Mouse (Mus musculus) stomach, embryonic 16.5 days (tissue): ENCODE measurements around the gene Vat1l. TPM values are rescaled to one million over a fixed set of nuclear protein-coding genes. Genes with fewer than 3 reads are reported as not detected.

Source experiments
- ATAC-seq: fragments of 200-750 bp; cut with Nextera tagmentation; 2 replicates; pipeline ENCODE4 v1.8.0; 2017; ENCODE audit warnings: moderate number of reproducible peaks, moderate TSS enrichment; ENCODE audit not compliant: insufficient read depth, low FRiP score
- H3K27ac ChIP-seq: fragments of 300-500 bp; sonication (generic); 2 replicates; pipeline ENCODE4 v1.5.1; 2014; ENCODE audit warnings: low read length
- H3K27me3 ChIP-seq: fragments of 300-500 bp; sonication (generic); 2 replicates; pipeline ENCODE4 v1.6.1; 2014; ENCODE audit warnings: low read length, control low read depth, mixed read lengths; ENCODE audit not compliant: control insufficient read depth, insufficient read depth
- H3K36me3 ChIP-seq: fragments of 300-500 bp; sonication (generic); 2 replicates; pipeline ENCODE4 v1.6.1; 2014; ENCODE audit warnings: low read length; ENCODE audit not compliant: control insufficient read depth, insufficient read depth
- H3K4me1 ChIP-seq: fragments of 300-500 bp; sonication (generic); 2 replicates; pipeline ENCODE4 v1.6.1; 2014; ENCODE audit warnings: low read length, control low read depth, mixed read lengths; ENCODE audit not compliant: control insufficient read depth, insufficient read depth
- H3K4me2 ChIP-seq: fragments of 300-500 bp; sonication (generic); 2 replicates; pipeline ENCODE4 v1.6.1; 2014; ENCODE audit warnings: low read depth, low read length, mixed read lengths
- H3K4me3 ChIP-seq: fragments of 300-500 bp; sonication (generic); replicated peaks from 2 replicates; pipeline ENCODE4 v1.5.1; 2014; ENCODE audit warnings: mild to moderate bottlenecking, low read length
- H3K9ac ChIP-seq: fragments of 300-500 bp; sonication (generic); 2 replicates; pipeline ENCODE4 v1.6.1; 2014; ENCODE audit warnings: low read length
- H3K9me3 ChIP-seq: fragments of 300-500 bp; sonication (generic); replicated peaks from 2 replicates; pipeline ENCODE4 v1.6.1; 2016; ENCODE audit warnings: low read length, control low read depth; ENCODE audit not compliant: control insufficient read depth
- WGBS: fragments of 180-500 bp; shearing (Covaris S2); extraction: QIAGEN DNeasy Blood & Tissue Kit; methylation state at CpG from one replicate; pipeline ENCODE4 v1.1.7; 2014; 5-methylcytosine and 5-hydroxymethylcytosine counted together
- polyA plus RNA-seq: library from polyadenylated mRNA; unstranded; fragments of >200 nt; fragmentation: Nextera tagmentation; extraction: Ambion mirVana; gene quantifications from 2 replicates; pipeline ENCODE4 v1.2.1, GENCODE M21; 2015

Vat1l gene
- polyA plus RNA-seq, 1 experiment from 2014 or later, result 3.2 TPM

- H3K27me3 ChIP-seq, result no peaks in the 10 kb centered on the region
- H3K9me3 ChIP-seq, result no peaks in the 10 kb centered on the region
- ATAC-seq, result no peak
- no peak overlapping the region for H3K4me3 ChIP-seq
- H3K4me1 ChIP-seq, result no peaks in the 10 kb centered on the region
- 86% methylated on average over 2 of the region's 2 CpGs for WGBS
- H3K4me2 ChIP-seq, result no peak overlapping the region
- no peak overlapping the region for H3K27ac ChIP-seq
- H3K9ac ChIP-seq, result no peak overlapping the region
- H3K36me3 ChIP-seq, result no peaks in the 10 kb centered on the region
Measured at GRCm38 (mm10) chr8:114322096-114322495, 116.7 kb downstream of the Vat1l start.

DNA sequence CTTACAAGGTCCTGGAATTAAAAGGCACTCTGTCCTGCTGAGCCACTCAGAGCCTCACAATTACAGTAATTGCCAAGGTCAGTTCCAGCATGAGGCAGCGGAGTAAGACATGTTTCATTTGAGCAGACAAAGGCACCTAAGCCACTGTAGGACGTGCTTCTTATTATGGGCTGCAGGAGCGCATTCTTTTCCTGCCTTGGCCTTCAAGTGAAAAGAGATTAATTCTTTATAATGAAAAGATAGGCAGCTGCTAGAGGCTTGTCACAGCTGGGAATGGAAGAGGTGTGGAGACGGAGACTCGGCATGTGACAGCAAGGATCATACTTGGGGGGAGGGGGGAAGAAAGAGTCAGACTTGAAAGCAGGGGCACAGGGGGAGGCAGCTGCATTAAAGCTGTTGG lies 126.5 kb downstream of the Vat1l start:
- Histone ChIP-seq H3K27me3 (no peaks in the 10 kb centered on the region), H3K27ac (no peak overlapping the region), H3K9ac (no peak overlapping the region), H3K4me1 (no peaks in the 10 kb centered on the region), H3K4me3 (no peak overlapping the region), H3K4me2 (no peak overlapping the region), H3K36me3 (no peaks in the 10 kb centered on the region), H3K9me3 (no peaks in the 10 kb centered on the region)
- ATAC-seq, result no peak
- 68% methylated on average over 5 of the region's 5 CpGs for WGBS

DNA sequence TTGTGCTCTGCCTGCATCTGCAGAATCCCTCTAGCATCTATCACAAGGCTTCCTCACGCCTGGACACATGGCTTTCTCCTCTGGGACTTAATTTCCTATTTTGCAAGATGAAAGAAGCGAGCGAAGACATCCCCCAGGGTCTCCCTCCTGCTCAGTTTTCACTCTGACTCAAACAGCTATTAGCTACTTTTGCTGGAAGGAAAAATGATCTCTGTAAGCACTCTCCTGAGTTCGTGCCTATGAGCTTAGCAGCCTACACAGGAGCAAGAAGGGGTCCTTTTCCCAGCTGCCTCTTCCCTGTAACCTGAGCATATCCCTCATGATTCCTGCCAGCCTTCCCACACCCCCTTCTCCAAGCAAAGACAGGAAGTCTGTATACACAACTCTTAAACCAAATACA lies 127.5 kb downstream of the Vat1l start:
- no peak for ATAC-seq
- Histone ChIP-seq H3K4me1 (no peaks in the 10 kb centered on the region), H3K9ac (no peak overlapping the region), H3K36me3 (no peaks in the 10 kb centered on the region), H3K27me3 (no peaks in the 10 kb centered on the region), H3K4me3 (no peak overlapping the region), H3K4me2 (no peak overlapping the region), H3K9me3 (no peaks in the 10 kb centered on the region), H3K27ac (no peak overlapping the region)
- WGBS, result 44% methylated on average over 4 of the region's 4 CpGs

DNA sequence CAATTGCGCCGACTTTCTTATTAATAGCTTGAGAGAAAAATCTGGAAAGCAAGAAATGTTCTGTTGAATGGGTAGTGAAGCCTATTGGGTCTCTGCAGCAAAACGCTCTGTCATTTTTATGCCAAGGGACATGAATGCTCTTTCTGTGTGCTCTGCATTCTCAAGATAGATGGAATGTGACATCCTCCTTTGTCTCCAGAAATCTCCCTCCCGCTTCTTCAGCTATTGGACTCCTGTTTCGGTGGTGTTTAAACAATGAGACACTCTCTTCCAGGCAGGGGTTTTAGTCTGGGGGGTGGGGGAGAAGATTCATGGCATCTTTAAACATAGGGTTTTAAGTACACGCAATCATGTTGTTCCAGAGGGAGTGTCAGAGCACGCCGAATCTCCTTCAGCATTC lies 130.3 kb downstream of the Vat1l start:
- no peak for ATAC-seq
- H3K4me2 ChIP-seq, result no peak overlapping the region
- H3K36me3 ChIP-seq, result no peaks in the 10 kb centered on the region
- H3K27ac ChIP-seq, result no peak overlapping the region
- no peaks in the 10 kb centered on the region for H3K27me3 ChIP-seq
- WGBS, result 50% methylated on average over 8 of the region's 8 CpGs
- no peak overlapping the region for H3K4me3 ChIP-seq
- H3K4me1 ChIP-seq, result no peaks in the 10 kb centered on the region
- no peaks in the 10 kb centered on the region for H3K9me3 ChIP-seq
- no peak overlapping the region for H3K9ac ChIP-seq

GRCm38 (mm10) chr8:114342276-114342675 lies 136.9 kb downstream of the Vat1l start:
- 47% methylated on average over 5 of the region's 5 CpGs for WGBS
- no peaks in the 10 kb centered on the region for H3K9me3 ChIP-seq
- ATAC-seq, result no peak; the same call in 1 of the 2 replicates
- H3K9ac ChIP-seq, result no peak overlapping the region
- H3K36me3 ChIP-seq, result no peaks in the 10 kb centered on the region
- no peak overlapping the region for H3K27ac ChIP-seq
- H3K4me1 ChIP-seq, result no peaks in the 10 kb centered on the region
- no peak overlapping the region for H3K4me3 ChIP-seq
- no peaks in the 10 kb centered on the region for H3K27me3 ChIP-seq
- H3K4me2 ChIP-seq, result no peak overlapping the region

DNA sequence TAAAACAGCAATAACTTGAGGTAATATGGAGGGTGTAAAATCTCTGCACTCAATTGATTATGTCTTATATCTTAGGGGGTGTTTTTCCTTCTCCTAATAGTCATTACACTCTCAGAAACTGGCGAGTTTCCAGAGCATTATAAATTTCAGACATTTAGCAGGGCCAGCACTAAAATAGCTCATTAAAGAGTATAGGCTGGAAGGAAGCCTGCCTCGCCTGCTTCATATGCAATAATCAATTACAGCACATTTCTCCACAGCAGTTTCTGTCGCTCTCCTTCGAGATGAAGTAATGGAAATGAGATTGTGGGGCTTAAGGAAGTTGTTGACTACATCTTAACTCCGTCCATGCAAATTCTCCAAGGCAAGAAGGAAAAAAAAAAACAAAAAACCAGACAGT lies 139.4 kb downstream of the Vat1l start:
- no peaks in the 10 kb centered on the region for H3K4me1 ChIP-seq

DNA sequence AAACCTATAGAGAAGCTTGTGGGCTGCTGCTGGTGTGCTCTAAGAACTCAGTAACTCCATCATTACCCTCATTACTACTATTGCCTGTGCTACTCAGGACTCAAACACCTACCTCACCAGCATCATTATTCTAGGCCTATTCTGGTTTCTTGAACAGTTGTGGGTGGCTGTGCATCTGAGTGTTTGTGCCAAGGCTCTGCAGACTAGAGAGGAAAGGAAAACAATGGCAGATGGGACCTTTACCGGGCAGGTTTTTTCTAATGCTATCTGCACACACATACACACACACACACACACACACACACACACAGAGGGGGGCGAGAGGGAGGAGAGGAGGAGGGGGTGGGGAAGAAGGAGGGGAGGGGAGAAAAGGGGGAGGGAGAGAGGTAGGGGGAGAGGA lies 140.6 kb downstream of the Vat1l start:
- Histone ChIP-seq H3K9ac (no peak overlapping the region), H3K27ac (no peak overlapping the region), H3K9me3 (no peaks in the 10 kb centered on the region), H3K4me3 (no peak overlapping the region), H3K27me3 (no peaks in the 10 kb centered on the region), H3K4me2 (no peak overlapping the region), H3K36me3 (no peaks in the 10 kb centered on the region), H3K4me1 (no peaks in the 10 kb centered on the region)
- WGBS, result 71% methylated on average over 2 of the region's 2 CpGs
- ATAC-seq, result no peak

More for the DNA sequence above, 139.4 kb downstream of the Vat1l start:
- Histone ChIP-seq H3K27ac (no peak overlapping the region), H3K4me3 (no peak overlapping the region), H3K9ac (no peak overlapping the region), H3K36me3 (no peaks in the 10 kb centered on the region), H3K4me2 (no peak overlapping the region), H3K9me3 (no peaks in the 10 kb centered on the region), H3K27me3 (no peaks in the 10 kb centered on the region)
- ATAC-seq, result no peak
- 37% methylated on average over 5 of the region's 5 CpGs for WGBS

DNA sequence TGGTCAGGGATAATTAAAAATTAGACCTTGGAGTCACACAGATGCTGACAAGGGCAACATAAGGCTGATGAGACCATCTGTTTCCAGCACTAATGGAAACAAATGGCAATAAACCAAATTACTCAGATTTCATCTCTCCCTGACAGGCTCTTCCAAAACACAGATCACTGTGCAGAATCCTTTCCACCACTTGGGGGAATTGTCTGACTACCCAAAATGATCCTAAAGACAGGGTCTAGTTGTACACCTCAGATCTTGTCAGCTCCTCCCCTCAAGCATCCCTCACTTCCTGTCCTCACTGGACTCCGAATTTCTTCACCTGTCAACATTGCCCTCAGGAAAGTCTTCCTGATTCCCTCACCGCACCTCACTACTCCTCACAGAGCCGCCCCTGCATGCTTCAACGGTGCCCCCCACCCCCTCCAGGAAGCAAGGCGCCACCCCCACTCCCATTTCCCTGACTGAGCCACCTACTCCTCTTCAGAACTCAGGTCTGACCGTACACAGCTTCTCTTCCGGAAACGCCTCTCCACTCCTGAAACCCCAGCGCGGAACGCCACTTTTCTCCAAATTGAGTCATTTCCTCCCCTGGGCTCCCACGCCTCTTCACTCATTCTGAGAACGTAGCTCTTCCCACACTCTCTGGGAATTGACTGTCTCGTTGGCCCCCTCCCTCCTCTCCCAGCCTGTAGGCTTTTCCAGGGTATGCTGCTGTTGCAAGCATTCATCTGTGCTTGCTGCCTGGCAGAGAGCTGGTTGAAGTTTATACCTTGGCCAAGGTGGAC lies 146.4 kb downstream of the Vat1l start:
- Histone ChIP-seq H3K27ac (no peak overlapping the region), H3K27me3 (no peaks in the 10 kb centered on the region), H3K36me3 (no peaks in the 10 kb centered on the region), H3K4me3 (no peak overlapping the region), H3K4me1 (no peaks in the 10 kb centered on the region), H3K4me2 (0 out of 2 replicates have a peak overlapping the region, but pooled peaks have one; percentile 17), H3K9me3 (no peaks in the 10 kb centered on the region), H3K9ac (no peak overlapping the region)
- no peak; the same call in 1 of the 2 replicates for ATAC-seq
- whole genome bisulfite sequencing, result 49% methylated on average over 14 of the region's 14 CpGs

GRCm38 (mm10) chr8:114360506-114360905 lies 155.1 kb downstream of the Vat1l start:
- no peak for ATAC-seq
- WGBS, result 45% methylated on average over 8 of the region's 8 CpGs
- no peaks in the 10 kb centered on the region for H3K27me3 ChIP-seq
- H3K4me3 ChIP-seq, result no peak overlapping the region
- no peak overlapping the region for H3K9ac ChIP-seq
- no peaks in the 10 kb centered on the region; the same call in 1 of the 2 replicates for H3K4me1 ChIP-seq
- no peaks in the 10 kb centered on the region for H3K9me3 ChIP-seq
- H3K27ac ChIP-seq, result no peak overlapping the region
- no peak overlapping the region for H3K4me2 ChIP-seq
- no peaks in the 10 kb centered on the region for H3K36me3 ChIP-seq
